Comparison of ENCODE assay signal across 20 mouse cellular contexts in the genomic region with DNA sequence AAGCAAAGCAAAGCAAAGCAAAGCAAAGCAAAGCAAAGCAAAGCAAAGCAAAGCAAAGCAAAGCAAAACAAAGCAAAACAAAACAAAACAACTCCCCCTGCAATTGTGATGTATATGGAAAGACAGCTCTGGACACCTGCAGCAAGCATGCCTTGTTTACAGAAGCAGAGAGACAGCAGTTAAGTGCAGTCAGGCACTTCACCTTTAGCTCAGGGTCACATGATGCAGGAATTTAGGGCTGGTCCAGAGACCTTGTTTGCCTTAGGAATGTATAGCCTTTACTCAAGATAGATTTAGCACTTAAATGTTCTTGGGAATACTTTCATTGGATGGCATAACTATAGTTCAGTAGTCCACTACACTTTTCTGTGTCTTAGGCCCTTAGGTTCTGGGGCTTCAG. TPM values are rescaled to one million over a fixed set of nuclear protein-coding genes. Genes with fewer than 3 reads are reported as not detected.
"Had no signal": no experiment of that assay in that cellular context is flagged by ENCODE, and none has a peak within 500 bp of the region (broad histone marks: within the 10 kb centered on the region; RNA-seq: fewer than 3 reads in every experiment).

No protein-coding gene starts in this region.

- H3K4me2 ChIP-seq: limb, embryonic 12.5 days; liver, embryonic 13.5 days; lung, embryonic 15.5 days; midbrain, embryonic 12.5 days; neural tube, embryonic 15.5 days had no signal

- H3K27me3 ChIP-seq: limb, embryonic 12.5 days; liver, embryonic 13.5 days; lung, embryonic 15.5 days; megakaryocyte, embryonic 14.5 days; midbrain, embryonic 12.5 days; neural tube, embryonic 15.5 days had no signal

- H3K36me3 ChIP-seq: limb, embryonic 12.5 days; liver, embryonic 13.5 days; lung, embryonic 15.5 days; midbrain, embryonic 12.5 days; neural tube, embryonic 15.5 days had no signal

- ATAC-seq: intestine, postnatal 0 days; liver, postnatal 0 days had no signal

- DNase-seq: kidney, adult 8-10 months; kidney, postnatal 14 days; layer of hippocampus, adult 9-11 months; layer of hippocampus, postnatal 36 days; liver; liver, embryonic 13.5 days; liver, postnatal 0 days; lung, postnatal 14 days; thymus, postnatal 4 days had no signal

- H3K4me3 ChIP-seq: limb, embryonic 12.5 days; liver, embryonic 13.5 days; lung, embryonic 15.5 days; megakaryocyte, embryonic 14.5 days; midbrain, embryonic 12.5 days; neural tube, embryonic 15.5 days had no signal

- H3K27ac ChIP-seq: limb, embryonic 12.5 days; liver, embryonic 13.5 days; lung, embryonic 15.5 days; macrophage; midbrain, embryonic 12.5 days; neural tube, embryonic 15.5 days had no signal

- H3K9ac ChIP-seq: limb, embryonic 12.5 days; liver, embryonic 13.5 days; liver, postnatal 0 days; lung, embryonic 15.5 days; midbrain, embryonic 12.5 days; neural tube, embryonic 15.5 days had no signal

- H3K9me3 ChIP-seq: limb, embryonic 12.5 days; liver, embryonic 13.5 days; lung, embryonic 15.5 days; midbrain, embryonic 12.5 days; neural tube, embryonic 15.5 days had no signal

- H3K4me1 ChIP-seq: limb, embryonic 12.5 days; liver, embryonic 13.5 days; lung, embryonic 15.5 days; midbrain, embryonic 12.5 days; neural tube, embryonic 15.5 days had no signal

RNA-seq across cellular contexts. Expression of a gene that starts 32.1 kb away (rescaled TPM):
- total RNA-seq: layer of hippocampus, postnatal 36 days; left cerebral cortex, adult 8-10 months; left cerebral cortex, postnatal 36 days; midbrain, postnatal 0 days had no signal
- polyA plus RNA-seq: limb, embryonic 12.5 days; liver, postnatal 0 days; macrophage; midbrain, embryonic 12.5 days; midbrain, postnatal 0 days; neural tube, embryonic 11.5 days; neural tube, embryonic 15.5 days had no signal
